Mouse (Mus musculus): ENCODE measurements around the gene Rpl32. TPM values are rescaled to one million over a fixed set of nuclear protein-coding genes. Genes with fewer than 3 reads are reported as not detected.

Rpl32 gene
- polyA plus RNA-seq, 1 experiment from 2014 or later = 1,354 TPM

DNA sequence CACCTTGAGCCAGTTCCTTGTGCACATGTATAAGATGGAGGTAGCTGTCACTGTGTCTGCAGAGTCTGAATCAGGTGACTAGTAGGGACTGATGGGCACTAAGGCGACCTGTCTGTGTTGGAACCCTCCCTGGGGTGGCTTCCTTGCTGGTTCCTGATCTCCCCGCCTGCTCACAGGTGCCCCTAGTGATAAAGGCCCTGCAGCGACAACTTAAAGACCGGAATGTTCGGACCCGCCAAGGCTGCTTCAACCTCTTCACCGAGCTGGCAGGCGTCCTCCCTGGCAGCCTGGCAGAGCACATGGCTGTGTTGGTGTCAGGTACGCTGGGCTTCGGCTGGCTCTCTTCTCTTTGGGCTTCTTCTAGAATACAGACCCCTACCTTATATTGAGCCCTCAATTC is 17.5 kb downstream of the Rpl32 start:
- TF ChIP-seq CTCF (IDR thresholded peaks at IDR 0.05; ENCODE audit: low read depth) (no peak), EP300 (IDR thresholded peaks at IDR 0.05; ENCODE audit: low read depth) (no peak)
- WGBS (ENCODE audit: insufficient replicate concordance) = 84% methylated on average over 10 of the region's 10 CpGs
- Histone ChIP-seq H3K9ac (replicated peaks) (no peak overlapping the region), H3K36me3 (replicated peaks; ENCODE audit: insufficient read depth, low read length) (peaks cover 9% of the 10 kb centered on the region), H3K4me2 (ENCODE audit: low read depth, low read length) (no peak overlapping the region), H3K27me3 (ENCODE audit: insufficient read depth, low read length) (no peaks in the 10 kb centered on the region), H3K9me3 (ENCODE audit: low read length) (no peaks in the 10 kb centered on the region), H3K27ac (ENCODE audit: low read depth) (no peak overlapping the region), H3K4me1 (ENCODE audit: insufficient read depth) (no peaks in the 10 kb centered on the region), H3K4me3 (ENCODE audit: low read depth, low read length) (no peak overlapping the region)
- ATAC-seq (no peak), DNase-seq (no peak)

DNA sequence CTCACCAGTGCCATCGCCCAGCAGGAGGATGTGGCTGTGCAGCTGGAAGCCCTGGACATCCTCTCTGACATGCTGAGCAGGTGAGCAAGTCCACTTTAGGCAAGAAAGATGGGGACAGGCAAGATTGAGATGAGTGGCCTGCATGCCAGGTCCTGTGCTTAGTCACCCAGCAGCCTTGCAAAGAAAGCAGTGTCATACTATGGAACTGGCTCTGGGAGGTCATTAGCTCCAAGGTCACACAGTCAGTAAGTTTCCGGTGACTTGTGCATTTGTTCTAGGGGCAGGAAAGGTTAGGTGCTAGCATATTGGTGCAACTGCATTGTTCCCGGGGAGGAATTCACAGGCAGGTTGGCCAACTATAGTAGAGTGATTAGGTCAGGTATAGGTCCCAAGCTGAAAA is 25.8 kb downstream of the Rpl32 start:
- H3K4me2 ChIP-seq (ENCODE audit: low read depth, low read length) = no peak overlapping the region
- no peak for TF ChIP-seq CTCF (IDR thresholded peaks at IDR 0.05; ENCODE audit: low read depth)
- no peak for TF ChIP-seq EP300 (IDR thresholded peaks at IDR 0.05; ENCODE audit: low read depth)
- no peak overlapping the region for H3K27ac ChIP-seq (ENCODE audit: low read depth)
- no peak overlapping the region for H3K4me3 ChIP-seq (ENCODE audit: low read depth, low read length)
- WGBS (ENCODE audit: insufficient replicate concordance) = 61% methylated on average over 3 of the region's 3 CpGs
- 0 out of 2 replicates have a peak, but pooled peaks have one; percentile 31 for ATAC-seq
- no peaks in the 10 kb centered on the region for H3K27me3 ChIP-seq (ENCODE audit: insufficient read depth, low read length)
- no peaks in the 10 kb centered on the region for H3K4me1 ChIP-seq (ENCODE audit: insufficient read depth)
- H3K9me3 ChIP-seq (ENCODE audit: low read length) = no peaks in the 10 kb centered on the region
- H3K9ac ChIP-seq (replicated peaks) = no peak overlapping the region
- no peak for DNase-seq
- H3K36me3 ChIP-seq (replicated peaks; ENCODE audit: insufficient read depth, low read length) = 0 out of 2 replicates have a peak, but pooled peaks cover 9% of the 10 kb centered on the region

DNA sequence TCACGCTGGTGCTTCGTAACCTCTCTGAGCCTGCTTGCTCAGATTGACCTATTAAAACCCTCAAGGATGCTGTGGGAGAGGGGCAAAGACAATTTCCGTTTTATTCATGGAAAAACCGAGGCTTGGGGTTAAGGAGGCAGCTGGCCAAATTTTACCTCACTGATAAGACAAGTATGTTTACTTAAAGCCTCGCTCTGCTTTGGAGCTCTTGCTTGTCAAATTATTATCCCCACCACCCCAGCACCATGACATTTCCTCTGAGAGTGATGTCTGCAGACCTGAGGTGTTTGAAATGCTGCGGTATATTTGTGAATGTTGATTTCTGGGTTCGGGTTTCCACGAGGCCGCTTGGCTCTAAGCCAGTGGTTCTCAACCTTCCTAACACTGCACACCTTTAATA is 32.2 kb downstream of the Rpl32 start:
- no peak overlapping the region for H3K4me2 ChIP-seq (ENCODE audit: low read depth, low read length)
- 42% methylated on average over 9 of the region's 9 CpGs for WGBS (ENCODE audit: insufficient replicate concordance)
- ATAC-seq = no peak

DNA sequence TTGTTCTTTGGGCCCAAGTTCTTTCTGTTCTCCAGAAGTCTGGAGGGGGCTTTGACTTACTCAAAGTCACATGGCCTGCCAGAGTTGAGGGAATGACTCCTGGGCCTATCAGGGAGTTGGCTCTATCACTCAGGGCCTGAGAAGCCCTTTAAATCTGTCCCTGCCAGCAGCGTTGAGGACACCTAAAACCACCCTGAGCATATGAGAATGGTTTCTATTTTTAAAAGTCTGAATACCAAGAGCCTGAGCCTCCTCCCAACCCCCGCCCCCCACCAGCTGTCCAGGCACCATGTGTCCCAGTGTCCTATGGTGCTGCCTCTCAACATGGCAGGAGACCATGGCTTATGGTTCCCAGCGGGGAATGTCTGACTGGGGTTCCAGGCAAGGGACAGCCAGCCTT is 32.7 kb downstream of the Rpl32 start:
- Histone ChIP-seq H3K36me3 (replicated peaks; ENCODE audit: insufficient read depth, low read length) (no peaks in the 10 kb centered on the region), H3K4me1 (ENCODE audit: insufficient read depth) (peaks cover 23% of the 10 kb centered on the region), H3K9ac (replicated peaks) (no peak overlapping the region), H3K9me3 (ENCODE audit: low read length) (no peaks in the 10 kb centered on the region), H3K4me3 (ENCODE audit: low read depth, low read length) (no peak overlapping the region), H3K4me2 (ENCODE audit: low read depth, low read length) (no peak overlapping the region), H3K27me3 (ENCODE audit: insufficient read depth, low read length) (no peaks in the 10 kb centered on the region), H3K27ac (ENCODE audit: low read depth) (no peak overlapping the region)
- no peak for DNase-seq
- TF ChIP-seq EP300 (IDR thresholded peaks at IDR 0.05; ENCODE audit: low read depth) = no peak
- no peak for TF ChIP-seq CTCF (IDR thresholded peaks at IDR 0.05; ENCODE audit: low read depth)
- 46% methylated on average over 3 of the region's 3 CpGs for WGBS (ENCODE audit: insufficient replicate concordance)
- no peak for ATAC-seq

More for the DNA sequence above, 32.2 kb downstream of the Rpl32 start:
- H3K27ac ChIP-seq (ENCODE audit: low read depth) = no peak overlapping the region
- H3K4me3 ChIP-seq (ENCODE audit: low read depth, low read length) = no peak overlapping the region
- H3K36me3 ChIP-seq (replicated peaks; ENCODE audit: insufficient read depth, low read length) = no peaks in the 10 kb centered on the region
- peaks cover 23% of the 10 kb centered on the region for H3K4me1 ChIP-seq (ENCODE audit: insufficient read depth)
- H3K27me3 ChIP-seq (ENCODE audit: insufficient read depth, low read length) = no peaks in the 10 kb centered on the region
- DNase-seq = no peak
- no peaks in the 10 kb centered on the region for H3K9me3 ChIP-seq (ENCODE audit: low read length)
- no peak overlapping the region for H3K9ac ChIP-seq (replicated peaks)
- TF ChIP-seq EP300 (IDR thresholded peaks at IDR 0.05; ENCODE audit: low read depth) (no peak), CTCF (IDR thresholded peaks at IDR 0.05; ENCODE audit: low read depth) (no peak)

DNA sequence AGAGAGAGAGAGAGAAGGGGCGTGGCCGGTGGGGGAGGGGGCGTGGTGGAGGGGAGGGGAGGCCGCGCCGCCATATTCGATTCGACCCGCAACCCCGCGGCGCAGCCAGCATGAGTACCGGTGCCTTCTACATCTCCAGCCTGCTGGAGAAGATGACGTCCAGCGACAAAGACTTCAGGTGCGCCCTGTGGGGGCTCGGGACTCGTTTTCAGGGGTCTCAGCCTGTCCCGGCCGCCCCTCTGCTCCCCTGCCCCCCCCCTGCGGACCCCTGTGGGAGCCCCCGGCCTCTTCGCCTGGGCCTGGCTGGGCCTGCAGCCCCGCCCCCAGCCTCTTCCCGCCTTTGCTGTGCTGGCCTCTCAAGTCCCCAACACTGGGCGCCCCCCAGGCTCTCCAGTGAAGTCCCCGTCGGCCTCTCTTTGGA is 34.0 kb downstream of the Rpl32 start, which contains the start of gene Cand2:
Gene Cand2, plus strand, starts transcription at position 38 of the 421 bp plus-strand sequence.
- Histone ChIP-seq H3K4me3 (ENCODE audit: low read depth, low read length) (peak within 1 kb of the TSS; percentile 64), H3K27me3 (ENCODE audit: insufficient read depth, low read length) (no peaks in the 10 kb centered on the region), H3K4me1 (ENCODE audit: insufficient read depth) (peaks cover 23% of the 10 kb centered on the region), H3K36me3 (replicated peaks; ENCODE audit: insufficient read depth, low read length) (no peaks in the 10 kb centered on the region), H3K4me2 (ENCODE audit: low read depth, low read length) (peak within 1 kb of the TSS; percentile 92), H3K27ac (ENCODE audit: low read depth) (no peak within 1 kb of the TSS), H3K9me3 (ENCODE audit: low read length) (no peaks in the 10 kb centered on the region), H3K9ac (replicated peaks) (peak within 1 kb of the TSS; percentile 74)
- TF ChIP-seq CTCF (IDR thresholded peaks at IDR 0.05; ENCODE audit: low read depth) (no peak), EP300 (IDR thresholded peaks at IDR 0.05; ENCODE audit: low read depth) (no peak)
- peak; percentile 64 for DNase-seq
- WGBS (ENCODE audit: insufficient replicate concordance) = 2% methylated on average over 19 of the region's 28 CpGs
- peak; percentile 59 for ATAC-seq

DNA sequence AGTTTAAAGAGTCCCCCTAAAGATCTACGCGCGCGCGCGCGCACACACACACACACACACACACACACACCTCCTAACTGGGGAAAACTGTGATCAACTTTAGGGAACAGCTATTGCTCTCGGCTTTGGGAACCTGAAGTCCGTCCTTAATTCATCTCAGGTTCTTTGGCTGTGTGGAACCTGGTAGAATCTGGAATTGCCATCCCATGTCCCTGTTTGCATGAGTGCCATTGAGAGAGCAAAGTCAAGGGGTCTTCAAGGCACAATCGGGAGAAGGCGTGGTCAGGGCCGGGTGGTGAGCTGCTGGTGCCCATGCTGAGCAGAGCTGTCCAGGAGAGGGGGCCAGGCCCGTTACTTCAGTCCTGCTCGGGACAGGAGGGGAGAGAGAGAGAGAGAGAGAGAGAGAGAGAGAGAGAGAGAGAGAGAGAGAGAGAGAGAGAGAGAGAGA is 34.6 kb downstream of the Rpl32 start:
- DNase-seq = no peak

More for the DNA sequence above, 34.6 kb downstream of the Rpl32 start:
- Histone ChIP-seq H3K9me3 (ENCODE audit: low read length) (no peaks in the 10 kb centered on the region), H3K4me2 (ENCODE audit: low read depth, low read length) (peak overlapping the region; percentile 92), H3K27ac (ENCODE audit: low read depth) (no peak overlapping the region), H3K36me3 (replicated peaks; ENCODE audit: insufficient read depth, low read length) (no peaks in the 10 kb centered on the region), H3K4me3 (ENCODE audit: low read depth, low read length) (peak overlapping the region; percentile 64), H3K9ac (replicated peaks) (0 out of 2 replicates have a peak overlapping the region, but pooled peaks have one; percentile 46), H3K27me3 (ENCODE audit: insufficient read depth, low read length) (no peaks in the 10 kb centered on the region), H3K4me1 (ENCODE audit: insufficient read depth) (peaks cover 23% of the 10 kb centered on the region)
- TF ChIP-seq CTCF (IDR thresholded peaks at IDR 0.05; ENCODE audit: low read depth) = no peak
- TF ChIP-seq EP300 (IDR thresholded peaks at IDR 0.05; ENCODE audit: low read depth) = no peak
- ATAC-seq = no peak; the same call in 1 of the 2 replicates
- WGBS (ENCODE audit: insufficient replicate concordance) = 0% methylated on average over 14 of the region's 14 CpGs

All from liver, postnatal 0 days (tissue).